Mouse (Mus musculus): ENCODE results near the gene Cacna1d.

The Cacna1d gene

GRCm38 (mm10) chr14:30458820-30459219 is 32.4 kb downstream of the Cacna1d start:
- DNase-seq (ENCODE audit: low spot score), result no peak

GRCm38 (mm10) chr14:30457897-30458296 is 33.4 kb downstream of the Cacna1d start:
- DNase-seq (ENCODE audit: low spot score), result no peak

- DNase-seq (ENCODE audit: low spot score), result no peak
Measured at GRCm38 (mm10) chr14:30457436-30457835, 33.8 kb downstream of the Cacna1d start.

- DNase-seq (ENCODE audit: low spot score), result peak; percentile 37
Measured at GRCm38 (mm10) chr14:30455801-30456595, 35.3 kb downstream of the Cacna1d start.

- DNase-seq (ENCODE audit: low spot score), result no peak
Measured at GRCm38 (mm10) chr14:30439915-30440314, 51.3 kb downstream of the Cacna1d start.

- no peak for DNase-seq (ENCODE audit: low spot score)
Measured at GRCm38 (mm10) chr14:30435316-30435715, 55.9 kb downstream of the Cacna1d start.

- no peak for DNase-seq (ENCODE audit: low spot score)
Measured at GRCm38 (mm10) chr14:30430446-30430845, 60.8 kb downstream of the Cacna1d start.

- no peak for DNase-seq (ENCODE audit: low spot score)
Measured at GRCm38 (mm10) chr14:30430026-30430425, 61.2 kb downstream of the Cacna1d start.

GRCm38 (mm10) chr14:30429606-30430005 is 61.6 kb downstream of the Cacna1d start:
- no peak for DNase-seq (ENCODE audit: low spot score)

GRCm38 (mm10) chr14:30428757-30429156 is 62.5 kb downstream of the Cacna1d start:
- DNase-seq (ENCODE audit: low spot score), result no peak

GRCm38 (mm10) chr14:30425876-30426275 is 65.4 kb downstream of the Cacna1d start:
- DNase-seq (ENCODE audit: low spot score), result peak; percentile 18

GRCm38 (mm10) chr14:30425175-30425574 is 66.1 kb downstream of the Cacna1d start:
- DNase-seq (ENCODE audit: low spot score), result no peak

GRCm38 (mm10) chr14:30424638-30425037 is 66.6 kb downstream of the Cacna1d start:
- DNase-seq (ENCODE audit: low spot score), result no peak

- DNase-seq (ENCODE audit: low spot score), result no peak
Measured at GRCm38 (mm10) chr14:30422376-30423140, 68.7 kb downstream of the Cacna1d start.

GRCm38 (mm10) chr14:30419458-30419857 is 71.8 kb downstream of the Cacna1d start:
- no peak for DNase-seq (ENCODE audit: low spot score)

GRCm38 (mm10) chr14:30419046-30419445 is 72.2 kb downstream of the Cacna1d start:
- DNase-seq (ENCODE audit: low spot score), result no peak

GRCm38 (mm10) chr14:30415830-30416229 is 75.4 kb downstream of the Cacna1d start:
- no peak for DNase-seq (ENCODE audit: low spot score)

GRCm38 (mm10) chr14:30414131-30414530 is 77.1 kb downstream of the Cacna1d start:
- DNase-seq (ENCODE audit: low spot score), result no peak

GRCm38 (mm10) chr14:30409331-30409730 is 81.9 kb downstream of the Cacna1d start:
- DNase-seq (ENCODE audit: low spot score), result no peak

- no peak for DNase-seq (ENCODE audit: low spot score)
Measured at GRCm38 (mm10) chr14:30405456-30406225, 85.6 kb downstream of the Cacna1d start.

- no peak for DNase-seq (ENCODE audit: low spot score)
Measured at GRCm38 (mm10) chr14:30378306-30378705, 112.9 kb downstream of the Cacna1d start.

- no peak for DNase-seq (ENCODE audit: low spot score)
Measured at GRCm38 (mm10) chr14:30372878-30373277, 118.4 kb downstream of the Cacna1d start.

Measured in retina, embryonic 14.5 days (tissue).